Mouse (Mus musculus) G1E (cell line): ENCODE results near the gene Cbx6.

Source experiments
- CTCF ChIP-seq: IDR thresholded peaks from 2 replicates; pipeline ENCODE4 v1.5.1; 2012; ENCODE audit warnings: low read depth, low read length, inconsistent platforms, mixed read lengths
- TAL1 ChIP-seq: conservative IDR thresholded peaks from 2 replicates; pipeline ENCODE4 v1.6.1; 2012; ENCODE audit warnings: low read depth, low read length, inconsistent platforms, mixed read lengths

- TF ChIP-seq CTCF: no peak
- TF ChIP-seq TAL1: no peak
Measured at GRCm38 (mm10) chr15:79883352-79883822, 48.9 kb upstream of the Cbx6 start.
